Mouse (Mus musculus) forebrain, embryonic 11.5 days (tissue): ENCODE data around the gene Exosc1. TPM values are rescaled to one million over a fixed set of nuclear protein-coding genes. Genes with fewer than 3 reads are reported as not detected.
A peak's percentile ranks its signal among the peaks of the same experiment; 100 is the strongest.

Experiments
- ATAC-seq: fragments of 200-750 bp; cut with Nextera tagmentation; replicated peaks from 2 replicates; pipeline ENCODE4 v1.8.0; 2017; ENCODE audit warnings: moderate TSS enrichment; ENCODE audit not compliant: low FRiP score
- DNase-seq: peaks from one replicate; pipeline ENCODE4 v3.0.0-alpha.2; 2017; ENCODE audit warnings: low spot score
- H3K27ac ChIP-seq: fragments of 300-500 bp; sonication (generic); 2 replicates; pipeline ENCODE4 v1.5.1; 2014; ENCODE audit warnings: low read depth, low read length
- H3K27me3 ChIP-seq: fragments of 300-500 bp; sonication (generic); 2 replicates; pipeline ENCODE4 v1.6.1; 2014; ENCODE audit warnings: mild to moderate bottlenecking, low read length, mixed read lengths; ENCODE audit not compliant: control insufficient read depth, insufficient read depth
- H3K36me3 ChIP-seq: fragments of 300-500 bp; sonication (generic); 2 replicates; pipeline ENCODE4 v1.6.1; 2014; ENCODE audit warnings: mild to moderate bottlenecking, low read length, moderate library complexity, mixed read lengths; ENCODE audit not compliant: control insufficient read depth, insufficient read depth
- H3K4me1 ChIP-seq: fragments of 300-500 bp; sonication (generic); replicated peaks from 2 replicates; pipeline ENCODE4 v1.6.1; 2014; ENCODE audit warnings: low read length, mixed read lengths; ENCODE audit not compliant: control insufficient read depth, insufficient read depth
- H3K4me2 ChIP-seq: fragments of 300-500 bp; sonication (generic); 2 replicates; pipeline ENCODE4 v1.6.1; 2014; ENCODE audit warnings: low read depth, mild to moderate bottlenecking, low read length, moderate library complexity, mixed read lengths; ENCODE audit not compliant: severe bottlenecking
- H3K4me3 ChIP-seq: fragments of 300-500 bp; sonication (generic); 2 replicates; pipeline ENCODE4 v1.5.1; 2014; ENCODE audit warnings: low read depth, low read length
- H3K9ac ChIP-seq: fragments of 300-500 bp; sonication (generic); 2 replicates; pipeline ENCODE4 v1.6.1; 2014; ENCODE audit warnings: low read length
- H3K9me3 ChIP-seq: fragments of 300-500 bp; sonication (generic); 2 replicates; pipeline ENCODE4 v1.6.1; 2016; ENCODE audit warnings: low read length, mixed read lengths; ENCODE audit not compliant: control insufficient read depth
- WGBS: fragments of 180-500 bp; shearing (Covaris S2); extraction: QIAGEN DNeasy Blood & Tissue Kit; methylation state at CpG from one replicate; pipeline ENCODE4 v1.1.7; 2014; 5-methylcytosine and 5-hydroxymethylcytosine counted together
- polyA plus RNA-seq: library from polyadenylated mRNA; unstranded; fragments of >200 nt; fragmentation: Nextera tagmentation; extraction: Ambion mirVana; gene quantifications from 2 replicates; pipeline ENCODE4 v1.2.1, GENCODE M21; 2014

The Exosc1 gene
- polyA plus RNA-seq, 1 experiment from 2014 or later, result 83.9 TPM

DNA sequence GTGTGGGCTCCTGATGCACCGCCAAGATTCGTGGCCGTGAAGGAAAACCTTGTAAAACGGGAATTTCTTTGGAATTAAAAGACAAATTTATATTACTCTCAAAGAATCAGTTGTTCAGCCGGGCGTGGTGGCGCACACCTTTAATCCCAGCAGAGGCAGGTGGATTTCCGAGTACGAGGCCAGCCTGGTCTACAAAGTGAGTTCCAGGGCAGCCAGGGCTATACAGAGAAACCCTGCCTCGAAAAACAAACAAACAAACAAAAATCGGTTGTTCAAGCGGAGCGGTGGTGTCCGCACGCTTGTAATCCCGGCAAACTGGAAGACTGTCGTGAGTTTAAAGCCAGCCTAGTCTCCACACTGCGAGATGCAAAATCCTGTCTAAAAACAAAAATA is 36.9 kb downstream of the Exosc1 start:
- ATAC-seq (0 out of 2 replicates have a peak, but pooled peaks have one; percentile 24), DNase-seq (no peak)
- Histone ChIP-seq H3K4me2 (peak overlapping the region; percentile 79), H3K9me3 (no peaks in the 10 kb centered on the region), H3K27ac (no peak overlapping the region), H3K36me3 (no peaks in the 10 kb centered on the region), H3K27me3 (no peaks in the 10 kb centered on the region), H3K4me3 (peak overlapping the region; percentile 57), H3K4me1 (peaks cover 6% of the 10 kb centered on the region; the same call in 1 of the 2 replicates), H3K9ac (peak overlapping the region; percentile 9; the same call in 1 of the 2 replicates)
- 20% methylated on average over 18 of the region's 18 CpGs for WGBS

GRCm38 (mm10) chr19:41895460-41896318 is 37.5 kb downstream of the Exosc1 start, which contains the start of gene Rrp12:
Gene Rrp12, minus strand, starts transcription at chr19:41896173.
- 2% methylated on average over 46 of the region's 46 CpGs for WGBS
- no peaks in the 10 kb centered on the region for H3K27me3 ChIP-seq
- peak; percentile 83 for DNase-seq
- ATAC-seq, result peak; percentile 92
- no peaks in the 10 kb centered on the region for H3K36me3 ChIP-seq
- H3K4me3 ChIP-seq, result peak within 1 kb of the TSS; percentile 57
- H3K9ac ChIP-seq, result peak within 1 kb of the TSS; percentile 53
- no peaks in the 10 kb centered on the region for H3K9me3 ChIP-seq
- peak within 1 kb of the TSS; percentile 79 for H3K4me2 ChIP-seq
- H3K27ac ChIP-seq, result no peak within 1 kb of the TSS
- peaks cover 6% of the 10 kb centered on the region; the same call in 1 of the 2 replicates for H3K4me1 ChIP-seq

DNA sequence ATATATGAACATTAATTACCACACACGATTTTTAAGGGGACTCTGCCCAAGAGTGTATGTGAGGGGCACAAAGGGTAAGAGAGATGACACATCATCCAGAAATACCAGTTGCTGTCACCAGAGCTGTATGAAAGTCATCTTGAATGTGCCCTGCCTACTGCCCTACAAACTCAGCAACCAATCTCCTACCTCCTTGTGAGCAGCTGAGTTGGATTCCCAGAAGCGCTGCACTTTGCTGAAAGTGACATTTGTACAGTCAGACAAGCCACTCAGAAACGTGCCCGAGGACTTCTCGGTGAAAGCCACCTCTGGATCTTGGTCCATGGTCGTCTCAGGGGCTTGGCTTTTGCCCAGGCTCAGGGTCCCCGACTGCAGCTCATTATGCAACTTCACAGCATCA is 38.3 kb downstream of the Exosc1 start:
- no peak for ATAC-seq

GRCm38 (mm10) chr19:41888191-41888590 is 45.0 kb downstream of the Exosc1 start:
- no peak overlapping the region for H3K27ac ChIP-seq
- no peak overlapping the region for H3K9ac ChIP-seq
- H3K4me1 ChIP-seq, result no peaks in the 10 kb centered on the region
- ATAC-seq, result no peak
- H3K9me3 ChIP-seq, result no peaks in the 10 kb centered on the region
- peaks cover 2% of the 10 kb centered on the region; the same call in 1 of the 2 replicates for H3K36me3 ChIP-seq
- no peak overlapping the region for H3K4me3 ChIP-seq
- no peak overlapping the region for H3K4me2 ChIP-seq
- DNase-seq, result no peak
- no peaks in the 10 kb centered on the region for H3K27me3 ChIP-seq

More for the DNA sequence above, 38.3 kb downstream of the Exosc1 start:
- Histone ChIP-seq H3K4me2 (peak overlapping the region; percentile 79), H3K36me3 (no peaks in the 10 kb centered on the region), H3K27ac (no peak overlapping the region), H3K27me3 (no peaks in the 10 kb centered on the region), H3K4me1 (peaks cover 6% of the 10 kb centered on the region; the same call in 1 of the 2 replicates), H3K9me3 (no peaks in the 10 kb centered on the region), H3K4me3 (peak overlapping the region; percentile 57), H3K9ac (peak overlapping the region; percentile 53; the same call in 1 of the 2 replicates)
- DNase-seq, result no peak
- WGBS, result 49% methylated on average over 7 of the region's 7 CpGs

DNA sequence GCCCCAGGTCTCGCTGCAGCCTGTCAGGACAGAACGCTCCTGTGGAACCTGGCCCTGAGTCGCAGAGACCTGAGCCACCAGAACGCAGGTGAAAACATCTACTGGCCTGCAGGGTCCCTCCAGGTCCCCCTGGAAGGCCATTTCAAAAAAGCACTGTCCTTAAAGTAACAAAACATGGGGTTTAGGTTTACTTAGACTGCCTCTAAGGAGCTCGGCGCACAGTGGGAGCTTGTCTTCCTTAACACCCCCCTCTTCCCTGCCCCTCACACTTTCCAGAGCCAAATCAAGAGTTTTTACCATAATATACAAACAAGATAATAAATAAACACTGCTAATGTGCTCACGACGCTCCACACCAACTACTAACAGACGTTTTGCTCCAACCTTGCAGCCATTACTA is 49.3 kb downstream of the Exosc1 start:
- DNase-seq (no peak), ATAC-seq (no peak)
- Histone ChIP-seq H3K27ac (no peak overlapping the region), H3K27me3 (no peaks in the 10 kb centered on the region), H3K4me1 (no peaks in the 10 kb centered on the region), H3K36me3 (peaks cover 4% of the 10 kb centered on the region), H3K9ac (no peak overlapping the region), H3K4me2 (no peak overlapping the region), H3K9me3 (no peaks in the 10 kb centered on the region), H3K4me3 (no peak overlapping the region)
- 96% methylated on average over 9 of the region's 9 CpGs for WGBS

DNA sequence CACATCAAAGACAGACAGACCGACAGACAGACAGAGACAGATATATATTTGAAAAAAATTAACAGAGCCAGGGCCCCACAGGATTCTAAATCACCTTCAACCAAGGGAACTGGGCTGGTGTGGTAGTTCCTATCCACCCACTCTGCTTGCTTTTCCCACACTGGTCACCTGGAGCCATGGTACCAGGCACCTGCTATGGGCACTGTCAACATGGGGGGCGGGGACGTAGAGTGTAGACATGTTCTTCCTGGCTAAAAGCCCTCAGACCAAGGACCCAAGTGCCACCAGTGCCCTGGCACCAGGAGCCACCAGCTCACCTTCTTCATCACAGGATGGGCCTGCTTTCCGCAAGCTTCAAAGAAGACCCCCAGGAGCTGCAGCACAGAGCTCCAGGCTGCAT is 51.4 kb downstream of the Exosc1 start:
- Histone ChIP-seq H3K4me3 (no peak overlapping the region), H3K4me2 (no peak overlapping the region), H3K4me1 (no peaks in the 10 kb centered on the region), H3K27me3 (no peaks in the 10 kb centered on the region), H3K9ac (no peak overlapping the region), H3K36me3 (peaks cover 4% of the 10 kb centered on the region), H3K27ac (no peak overlapping the region), H3K9me3 (no peaks in the 10 kb centered on the region)
- ATAC-seq (no peak), DNase-seq (no peak)
- WGBS, result 98% methylated on average over 4 of the region's 4 CpGs

- H3K36me3 ChIP-seq, result no peaks in the 10 kb centered on the region; the same call in 1 of the 2 replicates
- 92% methylated on average over 14 of the region's 14 CpGs for WGBS
- no peaks in the 10 kb centered on the region for H3K9me3 ChIP-seq
- H3K4me3 ChIP-seq, result no peak overlapping the region
- H3K4me1 ChIP-seq, result no peaks in the 10 kb centered on the region
- no peaks in the 10 kb centered on the region for H3K27me3 ChIP-seq
- DNase-seq, result no peak
- no peak overlapping the region for H3K4me2 ChIP-seq
- ATAC-seq, result no peak
- no peak overlapping the region for H3K27ac ChIP-seq
- no peak overlapping the region for H3K9ac ChIP-seq
These were observed 58.9 kb downstream of the Exosc1 start for GRCm38 (mm10) chr19:41874356-41874755.
